Mouse (Mus musculus) gastrocnemius, adult 18-20 months (tissue): ENCODE results near the gene Mepe. TPM values are rescaled to one million over a fixed set of nuclear protein-coding genes. Genes with fewer than 3 reads are reported as not detected.

ENCODE experiments used
- DNase-seq: peaks from one replicate; pipeline ENCODE4 v3.0.0; 2021; ENCODE audit warnings: low spot score
- long read RNA-seq, 2 experiments: library from polyadenylated mRNA; stranded (forward); transcript quantifications; one replicate each; pipeline ENCODE4 v2.0.0; 2021
- total RNA-seq, 2 experiments: library from RNA; stranded (reverse); gene quantifications; 2 replicates each; pipeline ENCODE4 v1.2.3; 2021

Mepe gene
- not detected for total RNA-seq
- long read RNA-seq, experiment 1, result 0 reads
- long read RNA-seq, experiment 2, result 0 reads

- DNase-seq, result no peak
Measured at GRCm38 (mm10) chr5:104325029-104325428, at the start of gene Mepe. TSS of gene Mepe (plus strand) at chr5:104325329.

GRCm38 (mm10) chr5:104294201-104294600 is 30.9 kb upstream of the Mepe start:
- no peak for DNase-seq

GRCm38 (mm10) chr5:104298994-104299393 is 26.1 kb upstream of the Mepe start, which contains the start of gene Ibsp:
TSS of gene Ibsp (plus strand) at chr5:104299171.
- no peak for DNase-seq

GRCm38 (mm10) chr5:104314073-104314472 is 11.1 kb upstream of the Mepe start:
- no peak for DNase-seq

- no peak for DNase-seq
Measured at GRCm38 (mm10) chr5:104326884-104327283, 1.8 kb downstream of the Mepe start.

GRCm38 (mm10) chr5:104327389-104327788 is 2.3 kb downstream of the Mepe start:
- no peak for DNase-seq

GRCm38 (mm10) chr5:104327876-104328275 is 2.7 kb downstream of the Mepe start:
- DNase-seq, result no peak

GRCm38 (mm10) chr5:104328317-104328850 is 3.3 kb downstream of the Mepe start:
- DNase-seq, result no peak

GRCm38 (mm10) chr5:104329381-104329780 is 4.3 kb downstream of the Mepe start:
- DNase-seq, result no peak

GRCm38 (mm10) chr5:104330088-104330487 is 5.0 kb downstream of the Mepe start:
- no peak for DNase-seq

- DNase-seq, result no peak
Measured at GRCm38 (mm10) chr5:104332296-104332695, 7.2 kb downstream of the Mepe start.

GRCm38 (mm10) chr5:104333231-104333640 is 8.1 kb downstream of the Mepe start:
- DNase-seq, result peak; percentile 64

GRCm38 (mm10) chr5:104333643-104334042 is 8.5 kb downstream of the Mepe start:
- DNase-seq, result no peak

- no peak for DNase-seq
Measured at GRCm38 (mm10) chr5:104334516-104334915, 9.4 kb downstream of the Mepe start.

- no peak for DNase-seq
Measured at GRCm38 (mm10) chr5:104335962-104336361, 10.8 kb downstream of the Mepe start.

- DNase-seq, result no peak
Measured at GRCm38 (mm10) chr5:104337491-104337890, 12.4 kb downstream of the Mepe start.

GRCm38 (mm10) chr5:104339009-104339408 is 13.9 kb downstream of the Mepe start:
- DNase-seq, result no peak

- no peak for DNase-seq
Measured at GRCm38 (mm10) chr5:104339706-104340512, 14.8 kb downstream of the Mepe start.

GRCm38 (mm10) chr5:104340513-104340829 is 15.3 kb downstream of the Mepe start:
- no peak for DNase-seq

GRCm38 (mm10) chr5:104342881-104343280 is 17.8 kb downstream of the Mepe start:
- DNase-seq, result no peak

GRCm38 (mm10) chr5:104344526-104345240 is 19.6 kb downstream of the Mepe start:
- no peak for DNase-seq

- DNase-seq, result no peak
Measured at GRCm38 (mm10) chr5:104345241-104345630, 20.1 kb downstream of the Mepe start.

GRCm38 (mm10) chr5:104351041-104351440 is 25.9 kb downstream of the Mepe start:
- no peak for DNase-seq
